Mouse (Mus musculus) heart, postnatal 0 days (tissue): Measurements from ENCODE around the gene Rhobtb3. TPM values are rescaled to one million over a fixed set of nuclear protein-coding genes. Genes with fewer than 3 reads are reported as not detected.
A peak's percentile ranks its signal among the peaks of the same experiment; 100 is the strongest.

Source experiments
- ATAC-seq: fragments of 200-750 bp; cut with Nextera tagmentation; 2 replicates; pipeline ENCODE4 v1.8.0; 2017; ENCODE audit warnings: low read depth, moderate number of reproducible peaks, moderate library complexity; ENCODE audit not compliant: insufficient read depth
- DNase-seq: peaks from one replicate; pipeline ENCODE4 v3.0.0-alpha.2; 2016; ENCODE audit warnings: low spot score
- H3K27ac ChIP-seq: fragments of 300-500 bp; sonication (generic); 2 replicates; pipeline ENCODE4 v1.5.1; 2014; ENCODE audit warnings: low read depth, mild to moderate bottlenecking
- H3K27me3 ChIP-seq: fragments of 300-500 bp; sonication (generic); 2 replicates; pipeline ENCODE4 v1.6.1; 2014; ENCODE audit warnings: low read length, mixed read lengths; ENCODE audit not compliant: control insufficient read depth, insufficient read depth
- H3K36me3 ChIP-seq: fragments of 300-500 bp; sonication (generic); replicated peaks from 2 replicates; pipeline ENCODE4 v1.6.1; 2014; ENCODE audit warnings: low read length, mixed read lengths; ENCODE audit not compliant: control insufficient read depth, insufficient read depth
- H3K4me1 ChIP-seq: fragments of 300-500 bp; sonication (generic); 2 replicates; pipeline ENCODE4 v1.6.1; 2014; ENCODE audit warnings: antibody characterized with exemption; ENCODE audit not compliant: control insufficient read depth, insufficient read depth
- H3K4me2 ChIP-seq: fragments of 300-500 bp; sonication (generic); 2 replicates; pipeline ENCODE4 v1.6.1; 2014; ENCODE audit warnings: low read depth, mild to moderate bottlenecking, low read length, moderate library complexity
- H3K4me3 ChIP-seq: fragments of 300-500 bp; sonication (generic); 2 replicates; pipeline ENCODE4 v1.5.1; 2014; ENCODE audit warnings: low read depth, low read length
- H3K9ac ChIP-seq: fragments of 300-500 bp; sonication (generic); replicated peaks from 2 replicates; pipeline ENCODE4 v1.6.1; 2014; ENCODE audit warnings: low read depth, low read length, mixed read lengths
- H3K9me3 ChIP-seq: fragments of 300-500 bp; sonication (generic); replicated peaks from 2 replicates; pipeline ENCODE4 v1.6.1; 2016; ENCODE audit warnings: low read length; ENCODE audit not compliant: control insufficient read depth
- CTCF ChIP-seq: IDR thresholded peaks from 2 replicates; pipeline ENCODE4 v1.5.1; 2016; ENCODE audit warnings: antibody characterized with exemption, control low read depth, low read depth
- EP300 ChIP-seq: IDR thresholded peaks from 2 replicates; pipeline ENCODE4 v1.6.1; 2016; ENCODE audit warnings: antibody characterized with exemption, low read depth
- WGBS: fragments of 180-500 bp; shearing (Covaris S2); extraction: QIAGEN DNeasy Blood & Tissue Kit; methylation state at CpG from one replicate; pipeline ENCODE4 v1.1.7; 2014; 5-methylcytosine and 5-hydroxymethylcytosine counted together
- polyA plus RNA-seq: library from polyadenylated mRNA; unstranded; fragments of >200 nt; fragmentation: Nextera tagmentation; extraction: Ambion mirVana; gene quantifications from 2 replicates; pipeline ENCODE4 v1.2.1, GENCODE M21; 2015
- total RNA-seq: library from RNA; depleted of rRNA; stranded (reverse); fragments of >200 nt; gene quantifications from 2 replicates; pipeline ENCODE4 v1.2.3, GENCODE M21; 2014; ENCODE audit warnings: low replicate concordance

Rhobtb3 gene
- total and polyA plus RNA-seq, 2 experiments from 2014 or later, result 13.7 to 29.8 TPM

GRCm38 (mm10) chr13:75976218-75976617 lies 32.5 kb upstream of the Rhobtb3 start:
- 73% methylated on average over 2 of the region's 2 CpGs for WGBS
- DNase-seq (no peak), ATAC-seq (no peak)
- Histone ChIP-seq H3K4me3 (no peak overlapping the region), H3K27ac (no peak overlapping the region), H3K27me3 (no peaks in the 10 kb centered on the region), H3K9ac (no peak overlapping the region), H3K4me2 (no peak overlapping the region), H3K9me3 (no peaks in the 10 kb centered on the region), H3K4me1 (no peaks in the 10 kb centered on the region), H3K36me3 (no peaks in the 10 kb centered on the region)
- TF ChIP-seq CTCF, result no peak
- no peak for TF ChIP-seq EP300

- H3K27me3 ChIP-seq, result no peaks in the 10 kb centered on the region
- H3K4me2 ChIP-seq, result no peak overlapping the region
- H3K9me3 ChIP-seq, result no peaks in the 10 kb centered on the region
- DNase-seq (no peak), ATAC-seq (no peak)
- 48% methylated on average over 1 of the region's 1 CpGs for WGBS
- no peaks in the 10 kb centered on the region for H3K4me1 ChIP-seq
- H3K4me3 ChIP-seq, result no peak overlapping the region
- no peak overlapping the region for H3K27ac ChIP-seq
- TF ChIP-seq EP300 (no peak), CTCF (no peak)
- no peaks in the 10 kb centered on the region for H3K36me3 ChIP-seq
- no peak overlapping the region for H3K9ac ChIP-seq
Observed at GRCm38 (mm10) chr13:75975629-75976028, 31.9 kb upstream of the Rhobtb3 start.

- TF ChIP-seq EP300, result no peak
- H3K4me3 ChIP-seq, result no peak overlapping the region
- no peak overlapping the region for H3K27ac ChIP-seq
- H3K9ac ChIP-seq, result no peak overlapping the region
- ATAC-seq (no peak), DNase-seq (no peak)
- no peaks in the 10 kb centered on the region for H3K27me3 ChIP-seq
- H3K4me2 ChIP-seq, result no peak overlapping the region
- no peaks in the 10 kb centered on the region for H3K36me3 ChIP-seq
- WGBS, result 58% methylated on average over 2 of the region's 2 CpGs
- H3K9me3 ChIP-seq, result no peaks in the 10 kb centered on the region
- H3K4me1 ChIP-seq, result no peaks in the 10 kb centered on the region
Observed at GRCm38 (mm10) chr13:75974481-75974880, 30.8 kb upstream of the Rhobtb3 start.

GRCm38 (mm10) chr13:75966850-75967249 lies 23.1 kb upstream of the Rhobtb3 start, which contains the start of gene Spata9:
TSS of gene Spata9 (plus strand) at chr13:75967150.
- no peak for TF ChIP-seq CTCF
- no peak for TF ChIP-seq EP300
- Histone ChIP-seq H3K4me1 (no peaks in the 10 kb centered on the region), H3K27me3 (no peaks in the 10 kb centered on the region), H3K9me3 (0 out of 2 replicates have a peak, but pooled peaks cover 6% of the 10 kb centered on the region), H3K36me3 (no peaks in the 10 kb centered on the region), H3K9ac (no peak within 1 kb of the TSS), H3K4me3 (no peak within 1 kb of the TSS), H3K27ac (no peak within 1 kb of the TSS), H3K4me2 (no peak within 1 kb of the TSS)
- ATAC-seq (no peak), DNase-seq (no peak)
- 64% methylated on average over 1 of the region's 1 CpGs for WGBS

GRCm38 (mm10) chr13:75955357-75955992 lies 11.8 kb upstream of the Rhobtb3 start:
- Histone ChIP-seq H3K4me1 (no peaks in the 10 kb centered on the region), H3K27ac (no peak overlapping the region), H3K4me3 (no peak overlapping the region), H3K36me3 (no peaks in the 10 kb centered on the region), H3K9ac (no peak overlapping the region), H3K27me3 (no peaks in the 10 kb centered on the region), H3K4me2 (no peak overlapping the region), H3K9me3 (no peaks in the 10 kb centered on the region)
- DNase-seq (no peak), ATAC-seq (no peak)
- TF ChIP-seq CTCF, result no peak
- no peak for TF ChIP-seq EP300

GRCm38 (mm10) chr13:75950295-75950694 lies 6.6 kb upstream of the Rhobtb3 start:
- Histone ChIP-seq H3K36me3 (no peaks in the 10 kb centered on the region), H3K9me3 (no peaks in the 10 kb centered on the region), H3K27me3 (no peaks in the 10 kb centered on the region), H3K27ac (no peak overlapping the region), H3K4me1 (no peaks in the 10 kb centered on the region), H3K4me3 (no peak overlapping the region), H3K9ac (no peak overlapping the region), H3K4me2 (no peak overlapping the region)
- 36% methylated on average over 1 of the region's 1 CpGs for WGBS
- no peak for TF ChIP-seq CTCF
- TF ChIP-seq EP300, result no peak
- ATAC-seq (peak; percentile 53; the same call in 1 of the 2 replicates), DNase-seq (peak; percentile 63)
